Mouse (Mus musculus) liver, embryonic 14.5 days (tissue): Measurements from ENCODE around the gene Gm10197. TPM values are rescaled to one million over a fixed set of nuclear protein-coding genes. Genes with fewer than 3 reads are reported as not detected.

Experiments used
- ATAC-seq: fragments of 200-750 bp; cut with Nextera tagmentation; 2 replicates; pipeline ENCODE4 v1.8.0; 2017; ENCODE audit warnings: moderate number of reproducible peaks, mild to moderate bottlenecking, moderate library complexity; ENCODE audit not compliant: insufficient read depth
- DNase-seq, 3 experiments: peaks; one replicate each; pipeline ENCODE4 v3.0.0-alpha.2; 2012 to 2013; ENCODE audit warnings: low read depth in 3 of 3, low spot score in 3 of 3
- H3K27ac ChIP-seq: fragments of 300-500 bp; sonication (generic); 2 replicates; pipeline ENCODE4 v1.5.1; 2014; ENCODE audit warnings: moderate library complexity, mild to moderate bottlenecking, control low read depth, inconsistent platforms
- H3K27me3 ChIP-seq: fragments of 300-500 bp; sonication (generic); 2 replicates; pipeline ENCODE4 v1.6.1; 2014; ENCODE audit warnings: mild to moderate bottlenecking, low read length, moderate library complexity; ENCODE audit not compliant: control insufficient read depth, insufficient read depth
- H3K36me3 ChIP-seq: fragments of 300-500 bp; sonication (generic); replicated peaks from 2 replicates; pipeline ENCODE4 v1.6.1; 2014; ENCODE audit warnings: low read depth; ENCODE audit not compliant: control insufficient read depth, insufficient read depth
- H3K4me1 ChIP-seq, 2 experiments: fragments of 200-500 bp in 1 of 2; fragments of 300-500 bp in 1 of 2; sonication (generic) in 1 of 2; replicated peaks; 2 replicates each; pipeline ENCODE4 v1.6.1; 2012 to 2014; ENCODE audit warnings: antibody characterized with exemption in 1 of 2, inconsistent platforms in 1 of 2, low read length in 1 of 2; ENCODE audit not compliant: control insufficient read depth in 2 of 2, insufficient read depth in 2 of 2
- H3K4me2 ChIP-seq: fragments of 300-500 bp; sonication (generic); 2 replicates; pipeline ENCODE4 v1.6.1; 2014; ENCODE audit warnings: low read depth, mild to moderate bottlenecking, control low read depth, moderate library complexity
- H3K4me3 ChIP-seq, 2 experiments: fragments of 200-500 bp in 1 of 2; fragments of 300-500 bp in 1 of 2; sonication (generic) in 1 of 2; 2 replicates each; pipeline ENCODE4 v1.5.1; 2012 to 2014; ENCODE audit warnings: low read depth in 2 of 2, low read length in 2 of 2, mild to moderate bottlenecking in 2 of 2, control low read depth in 1 of 2, inconsistent platforms in 1 of 2, moderate library complexity in 1 of 2; ENCODE audit not compliant: insufficient read depth in 1 of 2
- H3K9ac ChIP-seq: fragments of 300-500 bp; sonication (generic); replicated peaks from 2 replicates; pipeline ENCODE4 v1.6.1; 2014; ENCODE audit warnings: mild to moderate bottlenecking, control low read depth, moderate library complexity
- H3K9me3 ChIP-seq: fragments of 300-500 bp; sonication (generic); 2 replicates; pipeline ENCODE4 v1.6.1; 2016; ENCODE audit warnings: low read length, mixed read lengths; ENCODE audit not compliant: control insufficient read depth
- CTCF ChIP-seq: IDR thresholded peaks from 2 replicates; pipeline ENCODE4 v1.5.1; 2016; ENCODE audit warnings: antibody characterized with exemption, low read depth, control low read depth
- EP300 ChIP-seq: IDR thresholded peaks from 2 replicates; pipeline ENCODE4 v1.6.1; 2016; ENCODE audit warnings: antibody characterized with exemption, low read depth
- WGBS: fragments of 180-500 bp; shearing (Covaris S2); extraction: QIAGEN DNeasy Blood & Tissue Kit; methylation state at CpG from one replicate; pipeline ENCODE4 v1.1.7; 2014; ENCODE audit not compliant: insufficient replicate concordance; 5-methylcytosine and 5-hydroxymethylcytosine counted together
- polyA plus RNA-seq, 2 experiments: library from polyadenylated mRNA; depleted of rRNA in 1 of 2; stranded (reverse) in 1 of 2; unstranded in 1 of 2; fragments of >200 nt; fragmentation: Nextera tagmentation in 1 of 2; extraction: Ambion mirVana in 1 of 2; gene quantifications; 2 replicates each; pipeline versions ENCODE4 v1.2.1 to v1.2.3; 2012 to 2014

The Gm10197 gene
- polyA plus RNA-seq, 2 experiments, result not detected

GRCm38 (mm10) chr19:53369469-53370043 is 2.0 kb downstream of the Gm10197 start:
- TF ChIP-seq CTCF (peak; percentile 89), EP300 (no peak)
- DNase-seq (peak; percentile 37 to 41 (median 40)), ATAC-seq (no peak)
- Histone ChIP-seq H3K4me1 (0 out of 4 replicates have a peak, but pooled peaks cover 0 to 3% of the 10 kb centered on the region in 2 experiments), H3K4me3 (no peak overlapping the region), H3K4me2 (peak overlapping the region; percentile 8), H3K36me3 (peaks cover 13% of the 10 kb centered on the region), H3K27ac (no peak overlapping the region), H3K9ac (no peak overlapping the region), H3K9me3 (no peaks in the 10 kb centered on the region), H3K27me3 (no peaks in the 10 kb centered on the region)
- 36% methylated on average over 14 of the region's 14 CpGs for WGBS

GRCm38 (mm10) chr19:53366881-53367280 is 4.7 kb downstream of the Gm10197 start:
- no peaks in the 10 kb centered on the region for H3K9me3 ChIP-seq

DNA sequence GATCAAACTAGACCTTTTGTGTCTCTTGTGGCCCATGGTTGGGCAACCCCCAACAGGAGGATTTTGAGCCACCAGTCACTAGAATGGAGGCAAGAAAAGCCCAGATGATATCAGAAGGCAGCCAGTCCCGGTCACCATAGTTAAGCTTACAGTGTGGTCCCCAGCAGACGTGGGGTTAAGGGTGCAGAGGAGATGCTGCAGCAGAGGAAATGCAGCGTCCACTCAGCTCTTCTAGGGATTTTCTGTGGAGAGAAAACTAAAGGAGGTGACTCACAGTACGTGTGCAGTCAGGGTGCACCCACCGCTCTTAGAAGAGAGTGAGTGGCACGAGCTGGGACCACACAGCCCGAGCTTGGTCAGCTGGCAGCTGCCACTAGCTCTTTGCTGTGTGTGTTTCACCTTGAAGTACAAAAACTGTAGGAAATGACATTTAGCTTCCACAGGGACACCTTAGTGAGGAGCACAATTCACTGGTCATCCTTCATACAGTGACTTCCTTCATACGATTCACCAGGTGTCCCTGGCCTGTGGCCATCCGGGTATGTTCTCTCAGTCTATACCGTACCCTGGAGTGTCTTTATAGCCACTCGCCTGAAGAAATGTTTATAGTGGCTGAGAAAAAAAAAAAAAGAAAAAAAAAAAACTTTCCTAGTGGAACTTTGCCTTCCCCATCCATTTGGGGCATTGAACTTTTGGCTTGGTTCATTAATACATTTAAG is 5.3 kb downstream of the Gm10197 start:
- no peak overlapping the region for H3K27ac ChIP-seq
- H3K27me3 ChIP-seq, result no peaks in the 10 kb centered on the region
- H3K4me1 ChIP-seq, result peaks cover 0 to 3% of the 10 kb centered on the region in 2 experiments; a peak in 1 of 4 replicates
- TF ChIP-seq EP300 (no peak), CTCF (no peak)
- no peak for ATAC-seq
- no peak overlapping the region for H3K9ac ChIP-seq
- no peak overlapping the region for H3K4me3 ChIP-seq
- 78% methylated on average over 11 of the region's 11 CpGs for WGBS
- DNase-seq, result no peak
- no peaks in the 10 kb centered on the region; the same call in 1 of the 2 replicates for H3K36me3 ChIP-seq
- no peak overlapping the region for H3K4me2 ChIP-seq
- no peaks in the 10 kb centered on the region for H3K9me3 ChIP-seq

More at GRCm38 (mm10) chr19:53366881-53367280, 4.7 kb downstream of the Gm10197 start:
- no peaks in the 10 kb centered on the region for H3K27me3 ChIP-seq
- 0 out of 4 replicates have a peak, but pooled peaks cover 0 to 3% of the 10 kb centered on the region in 2 experiments for H3K4me1 ChIP-seq
- peaks cover 6% of the 10 kb centered on the region for H3K36me3 ChIP-seq
- TF ChIP-seq EP300 (no peak), CTCF (no peak)
- 84% methylated on average over 7 of the region's 7 CpGs for WGBS
- no peak overlapping the region for H3K9ac ChIP-seq
- ATAC-seq (no peak), DNase-seq (no peak)
- no peak overlapping the region for H3K4me2 ChIP-seq
- no peak overlapping the region for H3K4me3 ChIP-seq
- H3K27ac ChIP-seq, result no peak overlapping the region

DNA sequence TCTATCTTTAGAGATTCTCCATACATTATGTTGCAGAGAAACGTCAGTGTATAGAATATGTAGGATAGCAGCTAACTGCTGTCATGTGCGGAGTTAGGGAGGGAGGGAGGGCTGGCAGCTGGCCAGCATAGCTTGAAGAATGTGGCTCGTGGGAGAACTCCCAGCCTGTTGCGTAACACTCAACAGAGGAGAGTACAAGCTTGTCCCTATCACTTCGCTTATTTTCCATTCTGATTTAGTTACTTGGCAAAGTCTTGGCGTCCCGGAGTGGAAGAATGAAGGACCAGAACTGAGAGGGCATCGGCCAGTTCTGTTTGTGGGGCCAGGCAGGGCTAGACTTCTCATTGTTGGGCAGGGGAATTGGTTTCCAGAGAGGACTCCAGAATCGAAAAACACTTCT is 6.6 kb downstream of the Gm10197 start:
- Histone ChIP-seq H3K27me3 (no peaks in the 10 kb centered on the region), H3K9me3 (no peaks in the 10 kb centered on the region), H3K4me2 (peak overlapping the region; percentile 9; the same call in 1 of the 2 replicates), H3K9ac (no peak overlapping the region), H3K36me3 (no peaks in the 10 kb centered on the region), H3K4me3 (peak overlapping the region in 1 of 2 experiments; percentile 27; a peak in 1 of 4 replicates), H3K27ac (no peak overlapping the region), H3K4me1 (peaks cover 0 to 9% of the 10 kb centered on the region in 2 experiments; a peak in 2 of 4 replicates)
- WGBS, result 49% methylated on average over 9 of the region's 9 CpGs
- DNase-seq (peak in 2 of 3 experiments; percentile 32 to 40), ATAC-seq (peak; percentile 34; the same call in 1 of the 2 replicates)
- TF ChIP-seq CTCF (no peak), EP300 (no peak)

DNA sequence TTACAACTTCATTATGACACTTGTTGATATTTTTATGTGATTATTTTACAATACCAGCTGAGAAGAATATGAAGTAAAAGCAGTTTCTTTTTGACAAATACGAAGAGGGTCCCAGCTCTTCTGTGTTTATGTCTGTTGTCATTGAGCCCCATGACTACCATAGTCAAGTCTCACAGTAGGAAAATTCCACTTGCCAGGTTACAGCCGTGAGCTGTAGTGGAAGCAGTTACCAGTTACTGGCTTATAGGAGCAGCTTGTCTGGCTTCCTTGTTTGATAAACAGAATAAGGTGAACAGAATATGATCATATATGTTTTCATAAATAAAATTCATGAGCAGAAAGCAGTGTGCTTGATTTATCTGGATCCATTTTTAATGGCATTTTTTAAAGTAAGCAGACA is 7.0 kb downstream of the Gm10197 start:
- Histone ChIP-seq H3K27ac (no peak overlapping the region), H3K4me1 (peaks cover 0 to 11% of the 10 kb centered on the region in 2 experiments; a peak in 2 of 4 replicates), H3K27me3 (no peaks in the 10 kb centered on the region), H3K4me3 (no peak overlapping the region), H3K4me2 (no peak overlapping the region), H3K36me3 (no peaks in the 10 kb centered on the region), H3K9me3 (no peaks in the 10 kb centered on the region), H3K9ac (no peak overlapping the region)
- no peak for DNase-seq
- ATAC-seq, result no peak
- 77% methylated on average over 2 of the region's 2 CpGs for WGBS
- TF ChIP-seq EP300, result no peak
- no peak for TF ChIP-seq CTCF
